Mouse (Mus musculus): ENCODE results near the gene Zfp747.
"Not testable (repeated sequence)": the region's sequence is repeated elsewhere in the genome, so short reads cannot be mapped to it uniquely, and the experiment has no call there.

Gene Zfp747

DNA sequence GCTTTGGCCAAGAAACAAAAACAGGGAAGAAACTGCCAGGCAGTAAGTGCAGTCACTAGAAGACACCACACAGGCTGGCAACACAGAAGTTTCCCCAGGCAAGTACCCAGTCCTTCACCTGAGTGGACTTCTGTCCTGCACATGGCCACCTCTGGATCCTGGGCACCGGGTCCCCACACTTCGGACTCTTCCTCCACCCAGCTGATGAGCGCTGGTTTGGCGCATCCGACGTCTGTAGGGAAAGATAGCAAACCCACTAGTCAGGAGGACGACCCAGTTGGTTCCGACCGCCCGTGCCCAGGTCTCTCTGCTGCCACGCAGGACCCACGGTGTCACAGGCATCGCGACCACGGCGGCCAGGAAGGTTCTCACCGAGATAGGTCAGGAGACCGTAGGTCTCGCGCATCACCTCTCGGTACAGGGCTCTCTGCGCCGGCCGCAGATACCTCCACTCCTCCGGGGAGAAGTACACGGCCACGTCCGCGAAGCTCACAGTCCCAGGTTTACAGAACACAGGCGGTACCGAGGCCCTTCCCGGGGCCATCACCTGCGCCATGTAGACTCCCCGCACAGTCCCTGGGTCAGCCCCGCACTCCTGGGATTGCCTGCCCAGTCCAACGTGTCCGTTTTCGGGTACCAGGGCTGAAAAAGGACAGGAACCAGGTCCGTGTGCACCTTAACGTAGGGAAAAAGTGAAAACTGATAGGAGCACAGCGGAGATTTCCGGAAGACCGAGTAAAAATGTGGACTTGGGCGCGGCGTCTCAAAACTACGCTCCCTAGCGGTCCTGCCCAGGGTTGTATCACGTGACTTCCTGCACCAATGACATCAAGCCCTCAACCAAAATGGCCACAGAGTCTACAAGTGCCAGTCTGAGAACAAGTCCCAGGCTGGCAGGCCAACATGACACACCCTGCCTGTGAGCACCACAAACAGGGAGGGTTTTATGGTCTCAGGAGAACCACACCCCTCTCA is at the start of gene Zfp747:
TSS of gene Zfp747 (minus strand) at position 780 of the 975 bp plus-strand sequence.
- DNase-seq, result peak; percentile 92

DNA sequence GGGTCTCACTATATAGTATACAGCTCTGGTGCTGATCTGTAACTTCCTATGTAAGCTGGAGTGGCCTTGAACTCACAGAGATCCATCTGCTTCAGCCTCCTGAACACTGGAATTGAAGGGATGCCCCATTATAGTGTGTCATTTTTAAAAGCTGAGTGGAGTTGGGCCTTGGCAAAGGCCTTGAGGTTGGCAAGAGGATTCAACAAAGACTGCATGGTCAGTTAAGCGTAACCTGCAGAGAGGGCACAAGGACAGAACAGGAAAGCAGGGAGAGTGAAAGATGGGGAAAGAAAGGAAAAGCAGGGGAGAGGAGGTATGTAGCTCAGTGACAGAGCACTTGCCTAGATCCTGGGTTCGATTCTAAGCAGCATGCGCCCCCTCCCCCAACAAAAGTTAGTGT is 49.4 kb upstream of the Zfp747 start:
- DNase-seq, result no peak

DNA sequence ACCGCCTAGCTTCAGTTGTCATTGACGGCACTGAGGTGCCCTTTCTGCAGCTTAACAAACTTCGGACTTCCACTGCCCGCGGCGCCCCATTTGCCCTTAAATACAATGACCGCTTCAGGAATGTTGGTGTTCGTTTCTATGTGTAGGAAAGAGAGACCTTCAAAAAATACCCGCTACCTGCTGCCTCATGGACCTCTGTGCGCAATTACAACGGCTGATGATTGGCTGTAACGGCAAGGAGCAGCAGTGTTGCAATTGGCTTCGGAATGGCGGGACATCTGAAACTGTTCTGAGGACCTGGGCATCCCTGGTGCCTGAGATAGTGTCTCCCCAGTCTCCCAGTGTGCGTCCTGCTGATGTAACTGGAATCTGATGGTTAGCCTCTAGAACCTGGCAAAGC is 46.4 kb upstream of the Zfp747 start:
- DNase-seq, result peak; percentile 27

DNA sequence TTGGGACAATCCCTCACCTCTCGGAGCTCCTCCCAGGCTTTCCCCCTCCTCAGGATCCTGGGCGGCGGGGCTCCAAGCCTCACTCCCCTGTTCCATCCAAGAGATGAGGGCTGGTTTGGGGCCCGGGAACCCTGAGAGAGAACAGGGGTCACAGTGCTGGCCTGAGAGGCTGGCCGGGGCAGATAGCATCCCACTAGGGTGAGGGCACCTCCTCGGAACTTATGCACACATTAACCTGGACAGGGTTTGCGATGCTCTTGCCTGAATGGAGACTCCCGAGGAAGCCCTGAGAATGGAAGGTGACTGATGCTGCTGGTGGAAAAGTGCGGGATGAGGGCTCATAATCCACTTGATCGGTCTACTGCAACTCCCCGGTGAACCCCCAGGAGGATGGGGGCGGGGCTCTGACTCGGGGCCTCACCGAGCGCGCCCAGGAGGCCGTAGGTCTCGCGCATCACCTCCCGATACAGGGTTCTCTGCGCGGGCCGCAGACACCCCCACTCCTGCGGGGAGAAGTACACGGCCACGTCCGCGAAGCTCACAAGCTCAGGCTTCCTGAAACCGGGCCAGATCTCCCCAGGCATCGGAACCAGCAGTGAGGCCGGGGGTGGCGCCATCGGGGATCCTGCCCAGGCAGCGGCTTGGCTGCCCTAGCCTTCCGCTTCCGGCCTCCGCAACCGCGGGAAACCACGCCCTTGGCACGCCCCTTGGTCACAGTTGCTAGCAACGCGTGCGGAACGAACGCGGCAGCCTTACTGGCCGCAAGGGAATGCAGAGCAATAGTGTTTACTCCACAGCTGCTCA is 45.7 kb upstream of the Zfp747 start, which contains the start of gene Zfp688:
TSS of gene Zfp688 (minus strand) at position 681 of the 804 bp plus-strand sequence.
- DNase-seq, result peak; percentile 93

DNA sequence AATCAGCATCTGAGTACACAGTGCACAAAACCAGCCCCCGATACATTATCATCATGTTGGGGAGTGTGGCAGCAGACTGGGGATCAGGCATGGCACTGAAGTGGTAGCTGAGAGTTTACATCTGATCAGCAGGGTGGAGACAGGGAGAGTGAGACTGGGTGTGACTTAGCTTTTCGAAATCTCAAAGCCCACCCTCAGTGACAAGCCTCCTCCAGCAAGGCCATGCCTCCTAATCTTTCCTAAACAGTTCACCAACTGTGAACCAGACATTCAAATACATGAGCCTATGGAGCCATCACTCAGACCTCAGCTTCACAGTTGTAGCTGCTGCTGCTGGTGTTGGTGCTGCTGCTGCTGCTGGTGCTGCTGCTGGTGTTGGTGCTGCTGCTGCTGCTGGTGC is 35.6 kb upstream of the Zfp747 start:
- DNase-seq, result no peak

DNA sequence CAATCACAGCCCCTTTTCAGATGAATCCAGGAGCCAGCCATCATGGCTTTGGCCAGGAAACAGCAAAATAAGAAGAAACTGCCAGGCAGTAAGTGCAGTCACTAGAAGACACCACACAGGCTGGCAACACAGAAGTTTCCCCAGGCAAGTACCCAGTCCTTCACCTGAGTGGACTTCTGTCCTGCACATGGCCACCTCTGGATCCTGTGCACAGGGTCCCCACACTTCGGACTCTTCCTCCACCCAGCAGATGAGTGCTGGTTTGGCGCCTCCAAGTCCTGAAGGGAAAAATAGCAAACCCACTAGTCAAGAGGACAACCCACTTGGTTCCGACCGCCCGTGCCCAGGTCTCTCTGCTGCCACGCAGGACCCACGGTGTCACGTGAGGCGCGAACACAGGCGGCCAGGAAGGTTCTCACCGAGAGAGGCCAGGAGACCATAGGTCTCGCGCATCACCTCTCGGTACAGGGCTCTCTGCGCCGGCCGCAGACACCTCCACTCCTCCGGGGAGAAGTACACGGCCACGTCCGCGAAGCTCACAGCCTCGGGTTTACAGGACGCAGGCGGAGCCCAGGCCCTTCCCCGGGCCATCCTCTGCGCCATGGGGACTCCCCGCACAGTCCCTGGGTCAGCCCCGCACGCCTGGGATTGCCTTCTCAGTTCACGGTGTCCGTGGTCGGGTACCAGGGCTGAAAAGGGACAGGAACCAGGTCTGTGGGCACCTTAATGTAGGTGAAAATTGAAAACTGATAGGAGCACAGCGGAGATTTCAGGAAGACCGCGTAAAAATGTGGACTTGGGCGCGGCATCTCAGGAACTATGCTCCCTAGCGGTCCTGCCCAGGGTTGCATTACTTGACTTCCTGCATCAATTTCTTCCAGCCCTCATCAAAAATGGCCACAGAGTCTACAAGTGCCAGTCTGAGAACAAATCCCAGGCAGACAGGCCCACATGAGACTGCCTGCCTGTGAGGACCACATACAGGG is 30.4 kb upstream of the Zfp747 start, which contains the start of gene Zfp764:
TSS of gene Zfp764 (minus strand) at position 821 of the 986 bp plus-strand sequence.
- DNase-seq, result peak; percentile 88

DNA sequence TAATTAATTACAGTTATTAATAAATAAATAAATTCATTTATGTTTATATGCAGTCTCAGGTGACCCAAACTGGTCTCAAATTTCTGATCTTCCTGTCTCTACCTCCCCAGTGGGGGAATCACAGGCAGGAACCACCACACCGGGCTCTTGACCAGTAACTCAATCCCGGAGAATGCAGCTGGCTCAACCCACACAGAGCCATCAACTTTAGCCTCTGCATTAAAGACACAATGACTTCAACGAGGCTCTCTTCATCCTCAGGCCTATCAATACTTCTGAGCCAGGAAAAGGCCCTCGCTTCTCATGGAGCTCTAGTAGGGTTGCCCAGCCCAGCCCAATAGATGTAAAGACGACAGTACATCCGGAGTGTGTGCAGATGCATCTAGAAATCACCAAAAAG is 28.3 kb upstream of the Zfp747 start:
- not testable (repeated sequence) for DNase-seq

DNA sequence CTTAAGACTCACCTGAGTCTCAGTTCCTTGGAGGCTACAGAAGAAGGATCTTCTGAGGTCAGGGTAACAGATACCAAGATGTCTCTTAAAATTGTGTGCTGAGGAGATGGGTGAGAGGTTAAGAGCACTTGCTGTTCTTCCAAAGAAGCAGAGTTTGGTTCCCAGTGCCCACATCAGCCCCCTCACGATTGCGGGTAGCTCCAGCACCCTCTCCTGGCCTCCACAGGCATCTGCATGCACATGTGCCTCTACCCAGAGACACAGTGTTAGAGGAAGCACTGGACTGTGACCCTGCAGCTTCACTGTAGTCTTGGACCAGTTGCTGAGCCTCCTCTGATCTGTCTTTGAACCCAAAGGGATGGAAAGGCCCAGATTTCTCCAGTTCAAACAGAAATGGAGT is 27.1 kb upstream of the Zfp747 start:
- DNase-seq, result no peak

DNA sequence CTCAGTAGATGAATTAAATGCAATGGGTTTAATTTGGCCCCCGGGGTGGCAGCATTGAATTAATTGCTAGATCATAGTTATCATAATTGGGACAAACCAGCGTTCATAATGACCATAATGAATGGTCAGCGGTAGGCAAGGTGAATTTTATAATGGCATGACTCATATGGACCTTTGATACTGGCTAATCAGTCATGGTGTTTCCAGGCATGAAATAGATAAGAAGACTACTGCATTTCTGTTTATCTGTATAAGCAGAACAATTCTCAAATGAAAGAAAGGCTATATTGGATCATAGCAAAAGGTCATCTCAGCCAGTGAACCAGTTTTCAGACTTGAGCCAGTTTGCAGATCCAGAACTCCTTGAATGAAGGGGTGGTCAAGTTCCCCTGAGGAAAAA is 24.5 kb upstream of the Zfp747 start:
- no peak for DNase-seq

DNA sequence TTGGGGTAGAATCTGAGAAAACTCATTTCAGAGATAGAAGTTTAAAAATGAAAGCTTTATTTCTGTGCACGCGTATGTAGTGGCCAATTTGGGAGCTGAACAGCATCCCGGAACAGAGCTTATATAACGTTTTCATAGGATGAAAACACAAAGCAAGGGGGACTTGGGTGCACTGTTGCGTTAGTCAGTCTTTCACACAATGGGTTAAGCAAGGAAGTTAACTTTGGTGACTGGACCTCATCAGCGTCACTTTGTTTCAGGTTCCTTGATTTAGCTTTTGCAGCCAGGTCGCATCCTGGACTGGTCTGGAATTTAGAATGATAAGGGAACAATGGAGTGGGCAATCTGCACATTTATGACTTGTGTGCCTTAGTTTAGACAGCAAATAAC is 18.1 kb upstream of the Zfp747 start:
- DNase-seq, result no peak

DNA sequence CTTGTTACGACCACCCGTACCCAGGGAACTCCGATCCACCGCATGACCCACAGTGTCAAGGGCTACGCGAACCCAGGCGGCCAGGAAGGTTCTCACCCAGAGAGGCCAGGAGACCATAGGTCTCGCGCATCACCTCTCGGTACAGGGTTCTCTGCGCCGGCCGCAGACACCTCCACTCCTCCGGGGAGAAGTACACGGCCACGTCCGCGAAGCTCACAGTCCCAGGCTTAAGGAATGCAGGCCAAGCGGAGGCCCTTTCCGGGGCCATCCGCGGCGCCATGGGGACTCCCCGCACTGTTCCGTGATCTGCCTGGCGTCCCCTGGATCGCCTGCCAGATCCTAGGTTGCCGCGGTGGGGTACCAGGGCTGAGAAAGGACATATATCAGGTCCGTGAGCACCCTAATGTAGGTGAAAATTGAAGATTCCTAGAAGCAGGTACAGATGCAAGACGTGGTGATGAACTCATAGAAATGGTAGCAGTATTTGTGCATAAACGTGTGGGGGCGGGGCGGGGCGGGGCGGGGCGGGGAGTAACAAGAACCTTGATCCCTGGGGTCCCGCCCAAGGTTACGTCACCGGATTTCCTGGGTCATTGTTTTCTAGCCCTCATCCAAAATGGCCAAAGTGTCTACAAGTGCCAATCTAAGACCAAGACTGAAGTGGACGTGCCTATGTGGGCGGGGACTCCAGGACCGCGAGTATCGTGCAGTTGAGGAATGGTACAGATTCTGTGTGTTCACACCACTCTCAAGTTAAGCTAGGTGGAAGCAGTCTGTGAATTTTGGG is 17.5 kb upstream of the Zfp747 start, which contains the start of gene E430018J23Rik:
TSS of gene E430018J23Rik (minus strand) at position 473 of the 787 bp plus-strand sequence.
- peak; percentile 92 for DNase-seq

DNA sequence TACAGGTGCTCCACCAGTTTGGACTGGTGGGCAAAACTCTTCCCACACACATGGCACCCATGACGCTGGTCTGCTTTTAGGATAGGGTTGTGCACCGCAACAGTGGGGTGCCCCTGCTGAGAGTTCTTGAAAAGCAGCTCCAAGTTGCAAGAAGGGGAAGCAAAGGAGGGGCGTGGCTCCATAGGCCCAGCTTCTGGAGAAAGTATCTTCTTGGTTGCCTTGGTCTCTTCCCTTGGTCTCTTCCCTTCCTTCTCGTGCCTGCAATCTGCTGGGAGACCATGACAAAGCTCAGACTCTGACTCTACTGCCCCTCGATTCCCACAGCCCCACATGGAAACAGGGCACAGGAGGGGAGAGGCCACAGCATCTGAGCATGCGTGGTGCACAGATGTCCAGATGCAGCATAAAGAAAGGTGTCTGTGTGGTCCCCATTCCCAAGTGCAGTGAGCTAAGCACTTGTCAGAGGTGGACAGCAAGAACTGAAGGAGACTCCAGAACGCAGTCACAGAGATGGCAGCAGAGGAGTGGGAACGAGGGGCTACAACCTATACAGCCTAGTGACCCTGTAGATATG is 16.5 kb upstream of the Zfp747 start:
- no peak for DNase-seq

DNA sequence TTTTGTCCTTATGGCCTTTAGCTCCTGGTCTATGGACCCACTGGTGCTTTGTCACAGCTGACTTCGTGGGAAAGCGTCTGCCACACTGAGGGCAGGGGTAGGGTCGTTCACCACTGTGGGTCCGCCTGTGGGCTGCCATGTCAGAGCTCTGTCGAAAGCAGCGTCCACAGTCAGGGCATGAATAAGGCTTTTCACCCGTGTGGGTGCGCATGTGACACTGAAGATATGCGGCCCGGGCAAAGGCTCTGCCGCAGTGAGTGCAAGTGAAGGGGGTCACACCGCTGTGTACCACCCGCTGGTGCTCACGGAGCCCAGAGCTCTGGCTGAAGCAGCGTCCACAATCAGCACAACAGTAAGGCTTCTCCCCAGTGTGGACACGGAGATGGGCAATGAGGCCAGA is 15.7 kb upstream of the Zfp747 start:
- no peak for DNase-seq

DNA sequence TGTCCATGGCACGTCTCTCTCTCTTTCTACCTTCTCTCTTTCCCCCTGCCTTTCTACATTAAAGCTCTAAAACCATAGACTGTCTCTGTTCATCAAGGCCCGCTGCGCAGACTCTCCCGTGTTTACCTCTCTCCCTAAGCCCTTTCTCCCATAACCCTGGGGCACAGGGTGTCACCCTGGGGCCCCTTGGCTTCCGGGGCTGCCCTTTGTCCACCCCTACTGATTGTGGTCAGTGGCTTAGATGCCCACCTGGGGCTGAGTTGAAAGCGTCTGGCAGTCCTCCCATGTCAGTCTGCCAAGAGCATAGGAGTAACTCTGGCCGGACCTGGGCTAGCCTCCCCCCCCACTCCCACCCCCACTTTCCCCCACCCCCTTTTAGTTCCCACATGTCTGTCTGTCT is 14.5 kb upstream of the Zfp747 start:
- peak; percentile 5 for DNase-seq

DNA sequence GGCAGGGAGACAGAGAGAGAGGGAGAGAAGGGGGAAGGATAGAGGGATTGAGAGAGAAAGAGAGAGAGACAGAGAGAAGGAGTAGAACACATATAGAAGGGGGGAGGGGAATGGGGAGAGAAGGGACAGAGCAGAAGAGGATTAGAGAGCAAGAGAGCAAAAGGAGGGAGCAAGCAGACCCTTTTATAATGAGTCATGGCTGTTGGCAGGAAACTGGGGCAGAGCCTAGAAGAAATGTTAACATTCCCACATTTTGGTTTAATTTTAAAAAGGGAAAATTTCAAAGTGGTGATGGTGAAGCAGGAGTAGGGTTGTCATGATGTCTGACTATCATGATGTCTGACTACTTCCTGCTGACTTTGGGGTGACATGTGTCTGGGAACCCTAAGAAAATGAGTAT is 12.4 kb upstream of the Zfp747 start:
- not testable (repeated sequence) for DNase-seq

DNA sequence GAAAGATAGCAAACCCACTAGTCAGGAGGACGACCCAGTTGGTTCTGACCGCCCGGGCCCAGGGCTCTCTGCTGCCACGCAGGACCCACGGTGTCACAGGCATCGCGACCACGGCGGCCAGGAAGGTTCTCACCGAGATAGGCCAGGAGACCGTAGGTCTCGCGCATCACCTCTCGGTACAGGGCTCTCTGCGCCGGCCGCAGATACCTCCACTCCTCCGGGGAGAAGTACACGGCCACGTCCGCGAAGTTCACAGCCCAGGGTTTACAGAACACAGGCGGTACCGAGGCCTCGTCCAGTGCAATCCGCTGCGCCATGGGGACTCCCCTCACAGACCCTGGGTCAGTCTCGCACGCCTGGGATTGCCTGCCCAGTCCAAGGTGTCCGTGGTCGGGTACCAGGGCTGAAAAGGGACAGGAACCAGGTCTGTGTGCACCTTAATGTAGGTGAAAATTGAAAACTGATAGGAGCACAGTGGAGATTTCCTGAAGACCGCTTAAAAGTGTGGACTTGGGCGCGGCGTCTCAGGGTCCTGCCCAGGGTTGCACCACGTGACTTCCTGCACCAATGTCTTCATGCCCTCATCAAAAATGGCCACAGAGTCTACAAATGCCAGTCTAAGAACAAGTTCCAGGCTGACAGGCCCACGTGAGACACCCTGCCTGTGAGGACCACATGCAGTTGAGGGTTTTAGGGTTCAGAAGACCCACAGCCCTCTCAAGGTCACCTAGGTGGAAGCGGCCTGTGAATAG is 11.0 kb upstream of the Zfp747 start, which contains the start of gene 9130019O22Rik:
TSS of gene 9130019O22Rik (minus strand) at position 526 of the 752 bp plus-strand sequence.
- peak; percentile 91 for DNase-seq

DNA sequence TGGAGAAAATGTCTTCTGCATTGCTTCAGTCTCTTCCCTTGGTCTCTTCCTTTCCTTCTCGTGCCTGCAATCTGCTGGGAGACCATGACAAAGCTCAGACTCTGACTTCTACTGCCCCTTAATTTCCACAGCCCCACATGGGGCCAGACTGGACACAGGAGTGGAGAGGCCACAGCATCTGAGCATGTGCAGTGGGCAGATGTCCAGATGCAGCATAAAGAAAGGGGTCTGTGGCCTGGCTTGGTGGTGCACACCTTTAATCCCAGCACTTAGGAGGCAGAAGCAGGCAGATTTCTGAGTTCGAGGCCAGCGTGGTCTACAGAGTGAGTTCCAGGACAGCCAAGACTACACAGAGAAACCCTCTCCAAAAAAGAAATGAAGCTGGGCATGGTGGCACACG is 9.7 kb upstream of the Zfp747 start:
- DNase-seq, result not testable (repeated sequence)

DNA sequence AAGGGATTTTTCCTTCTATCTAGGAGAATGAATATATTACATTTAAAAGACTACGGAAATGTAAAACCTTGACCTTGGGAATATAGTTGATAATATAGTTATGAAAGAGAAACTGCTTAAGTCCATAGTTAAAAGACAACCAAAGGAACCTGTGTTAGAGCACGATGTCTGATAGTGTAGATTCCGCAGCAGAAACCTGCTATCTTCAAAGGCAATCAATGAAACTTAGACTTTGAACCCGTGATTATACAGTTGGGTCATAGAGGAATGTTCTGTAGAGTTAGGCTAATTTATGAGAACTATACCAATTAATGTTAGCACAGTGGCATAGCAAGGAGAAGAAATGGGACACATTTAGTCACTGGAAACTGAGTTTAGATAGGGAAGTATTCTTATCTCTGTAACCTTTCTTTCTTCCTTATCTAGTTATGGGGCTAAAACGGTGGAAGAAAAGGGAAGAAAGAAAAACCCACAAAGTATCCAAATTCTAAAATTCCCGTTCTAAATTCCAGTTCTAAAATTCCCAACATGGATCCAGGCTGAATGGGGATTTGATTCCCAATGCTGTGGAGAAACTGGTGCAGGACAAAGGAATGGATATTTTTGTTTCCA is 2.6 kb upstream of the Zfp747 start:
- DNase-seq, result no peak

DNA sequence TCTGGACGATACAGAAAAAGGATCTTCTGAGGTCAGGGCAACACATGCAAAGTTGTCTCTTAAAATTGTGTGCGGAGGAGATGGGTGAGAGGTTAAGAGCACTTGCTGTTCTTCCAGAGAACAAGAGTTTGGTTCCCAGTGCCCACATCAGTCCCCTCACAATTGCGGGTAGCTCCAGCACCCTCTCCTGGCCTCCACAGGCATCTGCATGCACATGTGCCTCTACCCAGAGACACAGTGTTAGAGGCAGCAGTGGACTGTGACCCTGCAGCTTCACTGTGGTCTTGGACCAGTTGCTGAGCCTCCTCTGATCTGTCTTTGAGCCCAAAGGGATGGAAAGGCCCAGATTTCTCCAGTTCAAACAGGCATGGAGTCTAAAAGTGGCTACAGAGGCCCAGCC is 4.0 kb downstream of the Zfp747 start:
- not testable (repeated sequence) for DNase-seq

DNA sequence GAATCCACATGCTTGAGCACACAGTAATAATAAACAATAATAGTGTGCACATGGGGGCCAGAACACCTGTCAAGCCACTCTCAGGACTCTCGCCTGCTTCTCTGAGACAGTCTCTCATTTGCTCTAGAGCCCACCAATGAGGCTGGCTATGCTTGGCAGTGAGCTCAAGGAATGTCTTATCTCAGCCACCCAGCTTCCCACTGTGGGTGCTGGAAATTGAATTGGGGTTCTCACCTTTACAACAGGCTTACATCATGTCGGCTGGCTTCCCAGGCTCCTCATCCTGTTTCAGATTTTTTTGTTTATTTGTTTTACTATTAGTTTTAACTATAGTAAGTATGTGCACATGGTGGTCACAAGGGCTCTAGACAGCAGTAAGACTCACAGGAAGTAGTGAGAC is 4.6 kb downstream of the Zfp747 start:
- DNase-seq, result no peak

Data from right cerebral cortex, postnatal 14 days (tissue).